Mouse (Mus musculus) thymus, postnatal 10 days (tissue): ENCODE results near the gene Rps12.

Experiments
- DNase-seq, 2 experiments: peaks; one replicate each; pipeline ENCODE4 v3.0.0; 2021; ENCODE audit warnings: low spot score in 2 of 2

Gene Rps12

DNA sequence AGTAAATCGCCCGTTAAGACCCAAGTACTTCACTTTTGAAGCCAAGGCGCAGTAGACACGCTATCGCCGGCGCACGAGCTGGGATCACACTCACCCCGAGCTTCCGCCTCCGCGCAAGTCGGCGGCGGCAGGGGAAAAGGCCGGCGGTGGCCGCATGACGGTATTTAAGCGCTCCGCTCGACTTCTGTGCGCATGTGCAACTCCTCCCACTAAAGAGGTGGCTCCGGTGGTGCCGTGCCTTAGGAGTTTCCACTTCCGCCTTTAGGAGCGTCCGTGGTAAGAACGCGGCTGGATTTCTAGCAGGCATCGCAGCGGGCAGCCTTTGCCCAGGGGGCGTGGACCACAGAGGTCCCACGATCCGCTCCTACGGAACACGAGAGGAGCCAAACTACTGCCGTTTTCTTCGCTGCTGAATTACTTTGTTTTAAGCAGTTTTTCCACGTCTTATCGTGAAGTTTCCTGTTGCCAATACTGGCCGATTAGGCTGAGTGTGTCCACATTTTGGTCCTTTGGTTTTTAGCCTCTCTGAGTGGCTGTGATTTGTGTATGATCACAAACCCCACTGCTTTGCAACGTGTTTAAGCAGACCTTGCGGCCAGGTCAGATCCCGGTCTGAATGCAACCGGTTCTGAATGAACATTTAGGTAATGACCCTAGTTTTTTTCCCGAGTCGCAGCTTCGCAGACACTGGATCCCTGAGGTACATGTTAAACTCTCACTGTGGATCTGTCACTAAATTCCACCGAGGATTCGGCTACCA, at the start of gene Rps12:
TSS of gene Rps12 (minus strand) at position 214 of the 760 bp plus-strand sequence.
- peak; percentile 98 for DNase-seq

- DNase-seq: no peak
These were observed 49.2 kb upstream of the Rps12 start for GRCm38 (mm10) chr10:23836003-23836964.

DNA sequence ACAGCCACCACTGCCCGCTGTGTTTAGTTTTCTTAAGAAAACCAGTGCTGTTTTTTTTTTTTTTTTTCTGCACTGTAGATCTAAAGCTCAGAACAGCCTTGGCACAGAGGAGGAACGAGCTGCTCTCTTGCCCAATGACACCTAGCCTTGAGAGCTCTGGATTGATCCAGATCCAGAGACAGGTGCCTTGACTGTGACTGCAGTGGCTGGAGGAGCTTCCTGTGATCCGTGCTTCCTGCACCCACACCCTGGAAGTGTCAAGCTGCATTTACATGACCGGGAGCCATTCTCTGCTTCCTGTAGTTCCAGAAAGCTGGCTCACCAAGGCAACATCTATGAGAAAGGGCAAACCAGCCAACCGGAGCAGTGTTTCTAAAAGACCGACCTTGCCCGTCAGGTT, 39.4 kb upstream of the Rps12 start:
- DNase-seq: no peak

DNA sequence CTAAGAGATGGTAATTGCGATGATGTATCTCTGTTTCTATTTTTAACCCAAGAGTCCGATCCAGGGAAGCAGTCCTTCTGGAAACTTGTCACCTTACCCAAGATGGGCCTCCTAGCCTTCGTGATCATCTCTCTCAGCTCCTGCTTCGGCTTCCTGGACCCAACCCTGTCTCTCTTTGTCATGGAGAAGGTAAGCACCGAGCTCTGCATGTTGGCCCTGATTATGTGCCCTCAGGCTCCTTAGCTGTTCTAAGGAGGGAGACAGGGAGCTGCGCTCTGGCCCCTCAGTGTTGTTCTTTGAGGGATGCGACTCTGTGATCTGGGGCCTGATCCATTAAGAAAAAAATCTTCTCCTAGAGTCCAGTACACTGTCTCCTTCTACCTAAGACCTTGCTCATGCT, 29.2 kb upstream of the Rps12 start:
- DNase-seq: no peak

DNA sequence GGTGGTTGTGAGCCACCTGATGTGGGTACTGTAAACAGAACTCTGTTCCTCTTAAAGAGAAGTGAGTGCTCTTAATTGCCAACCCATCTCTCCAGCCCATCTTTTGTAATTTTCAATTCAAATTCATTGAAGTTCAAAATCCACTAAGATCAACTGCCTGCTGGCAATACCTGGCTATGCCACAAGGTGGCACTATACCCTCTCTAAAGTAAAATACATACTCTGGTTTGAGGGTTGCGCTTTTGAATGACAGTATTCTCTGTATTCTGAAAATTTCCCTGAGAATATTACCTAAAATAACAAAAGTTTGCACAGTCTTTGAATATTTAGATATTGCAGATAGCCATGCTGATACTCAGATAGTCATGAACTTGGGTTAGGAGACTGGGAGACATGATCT, 28.1 kb upstream of the Rps12 start:
- DNase-seq: peak; percentile 27 to 67

GRCm38 (mm10) chr10:23812852-23813766, 26.0 kb upstream of the Rps12 start:
- DNase-seq: no peak

DNA sequence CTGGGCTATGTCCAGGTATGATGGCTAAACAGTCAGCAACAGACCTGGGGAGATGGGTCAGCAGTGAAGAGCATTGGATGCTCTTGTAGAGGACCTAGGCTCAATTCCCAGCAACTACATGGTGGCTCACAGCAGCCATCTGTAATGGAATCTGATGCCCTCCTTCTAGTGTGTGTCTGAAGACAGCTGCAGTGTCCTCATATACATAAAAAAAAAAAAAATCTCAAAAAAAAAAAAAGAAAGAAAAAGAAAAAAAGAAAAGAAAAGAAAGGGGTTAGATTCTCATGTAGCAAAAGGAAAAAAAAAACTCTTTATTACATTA, 25.3 kb upstream of the Rps12 start:
- DNase-seq: no peak

GRCm38 (mm10) chr10:23811635-23812437, 24.8 kb upstream of the Rps12 start:
- DNase-seq: peak; percentile 23 to 68

- DNase-seq: no peak
These were observed 19.1 kb upstream of the Rps12 start for GRCm38 (mm10) chr10:23806201-23806600.

- DNase-seq: no peak
These were observed 17.6 kb upstream of the Rps12 start for GRCm38 (mm10) chr10:23804665-23805064.

- DNase-seq: no peak
These were observed 15.8 kb upstream of the Rps12 start for GRCm38 (mm10) chr10:23802911-23803310.

DNA sequence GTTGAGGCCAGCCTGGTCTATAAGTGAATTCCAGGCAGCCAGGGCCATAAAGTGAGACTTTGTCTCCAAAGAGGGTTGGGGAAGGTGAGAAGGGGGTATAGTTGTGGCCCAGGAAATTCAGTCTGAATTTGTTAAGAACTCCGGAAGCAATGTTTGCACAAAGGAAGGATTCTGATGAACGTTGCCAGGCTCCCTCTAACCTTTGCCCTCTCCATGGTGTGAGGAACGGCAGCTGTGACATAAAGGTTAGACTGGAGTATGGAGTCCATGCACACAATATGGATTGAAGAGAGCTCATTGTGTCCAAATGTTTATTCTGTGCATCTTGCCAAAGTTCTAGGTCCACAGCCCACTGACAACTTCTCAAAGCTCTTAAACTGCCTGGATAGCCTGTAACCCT, 12.9 kb upstream of the Rps12 start:
- no peak for DNase-seq

DNA sequence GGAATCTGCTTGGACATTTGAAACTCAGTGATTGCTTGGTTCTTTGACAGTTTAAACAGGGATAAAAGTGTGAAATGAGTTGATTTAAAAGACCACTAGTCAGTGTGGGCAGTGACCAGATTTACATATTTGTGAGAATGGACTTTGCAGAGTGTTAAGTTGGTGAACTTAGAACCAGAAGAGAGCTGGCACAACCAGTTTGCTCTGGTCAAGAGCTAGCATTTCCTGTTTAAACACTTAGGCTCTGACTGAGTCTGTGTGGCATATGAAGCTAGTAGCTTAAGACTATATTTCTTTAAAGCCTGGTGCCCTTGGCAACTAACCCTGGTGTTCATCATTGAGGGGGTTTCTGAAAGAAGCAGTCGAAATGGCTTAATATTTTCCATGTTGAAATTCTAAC, 11.1 kb upstream of the Rps12 start:
- DNase-seq: no peak

DNA sequence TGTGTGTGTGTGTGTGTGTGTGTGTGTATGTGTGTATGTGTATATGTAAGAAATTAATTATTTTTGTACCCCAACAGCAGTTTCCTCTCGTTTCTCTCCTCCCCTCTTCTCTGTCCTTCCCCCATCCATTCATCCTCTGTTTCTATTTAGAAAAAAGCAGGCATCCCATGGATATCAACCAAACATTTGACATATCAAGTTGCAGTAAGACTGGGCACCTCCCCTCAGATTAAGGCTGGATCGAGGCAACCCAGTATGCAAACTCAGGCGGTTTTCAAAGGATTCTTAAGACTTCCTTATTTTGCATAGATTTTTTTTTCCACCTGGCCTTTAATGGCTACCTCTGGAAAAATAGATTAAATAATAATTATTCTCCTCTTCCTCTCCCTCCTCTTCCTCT, 10.5 kb upstream of the Rps12 start:
- no peak for DNase-seq

DNA sequence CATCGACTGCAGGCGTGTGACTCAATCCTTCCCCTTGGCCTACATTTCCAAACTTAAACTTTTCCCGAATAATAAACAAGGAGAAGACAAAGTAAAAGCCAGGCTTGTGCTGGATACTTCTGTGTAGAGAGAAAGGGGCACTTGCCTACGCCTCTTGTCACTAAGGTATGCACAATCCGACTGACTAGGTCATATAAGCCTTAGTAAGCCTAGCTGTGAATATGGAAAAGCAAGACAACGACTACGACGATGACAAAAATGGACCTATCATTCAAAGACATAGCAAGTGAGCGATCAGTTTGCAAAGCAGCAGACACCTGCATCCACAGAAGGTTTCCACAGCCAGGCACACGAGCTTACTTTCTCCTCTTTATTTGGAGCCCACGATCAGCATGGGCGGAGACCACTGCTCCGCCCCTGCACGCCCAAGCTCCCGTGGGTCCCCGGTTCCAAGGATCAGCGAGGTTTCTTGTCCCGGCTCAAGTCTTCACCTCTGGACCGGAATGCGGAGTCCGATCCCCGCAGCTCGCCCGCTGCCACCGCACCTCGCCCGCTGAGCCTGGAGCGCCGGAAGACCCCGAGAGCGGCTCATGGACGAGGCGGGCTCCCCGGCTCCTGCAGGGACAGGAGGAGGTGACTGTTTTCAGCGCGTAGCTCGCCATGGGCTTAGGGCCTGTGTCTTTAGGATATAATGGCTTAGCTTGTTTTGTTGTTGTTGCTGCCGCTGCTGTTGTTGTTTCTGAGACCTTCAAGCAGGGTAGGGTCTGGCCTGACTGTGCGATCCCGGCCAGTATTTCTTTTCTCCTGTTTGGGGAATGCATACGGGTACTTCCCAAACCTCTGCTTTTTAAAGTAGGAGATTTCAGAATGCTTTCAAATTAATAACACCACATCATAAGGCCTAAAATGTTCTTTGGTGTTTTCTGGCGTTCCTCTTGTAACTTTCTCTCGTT, 9.8 kb upstream of the Rps12 start, which contains the start of gene Slc18b1:
TSS of gene Slc18b1 (plus strand) at position 436 of the 953 bp plus-strand sequence.
- DNase-seq: no peak

DNA sequence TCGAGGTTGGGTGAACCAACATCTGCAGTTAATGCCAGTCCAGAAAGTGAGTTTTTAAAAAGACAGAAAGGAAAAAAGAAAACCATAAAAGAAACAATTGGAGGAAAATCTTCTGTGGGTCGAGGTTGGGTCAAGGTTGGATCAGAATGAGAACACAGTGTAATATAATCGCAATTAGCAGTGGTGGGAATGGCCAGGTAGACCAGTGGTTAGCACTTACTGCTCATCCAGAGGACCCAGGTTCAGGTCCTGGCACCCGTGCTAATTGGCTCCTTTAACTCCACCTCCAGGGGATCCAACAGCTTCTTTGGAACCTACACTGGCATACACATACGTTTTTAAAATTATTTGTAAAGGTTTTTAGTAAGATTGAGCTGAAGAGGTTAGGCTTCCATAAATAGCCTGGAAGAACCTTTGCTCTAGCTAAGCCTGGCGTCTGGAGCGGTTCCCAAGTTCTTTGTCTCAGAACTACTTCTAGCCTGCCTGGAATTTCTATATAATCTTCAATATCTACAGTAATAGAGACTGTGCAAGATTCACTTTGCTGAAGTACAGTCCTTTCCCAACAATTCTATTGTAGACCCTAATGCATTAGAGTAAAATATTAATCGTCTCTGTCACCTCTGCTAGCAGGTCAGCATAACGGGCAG, 8.9 kb upstream of the Rps12 start:
- DNase-seq: no peak

GRCm38 (mm10) chr10:23788056-23788600, 1.1 kb upstream of the Rps12 start:
- no peak for DNase-seq

DNA sequence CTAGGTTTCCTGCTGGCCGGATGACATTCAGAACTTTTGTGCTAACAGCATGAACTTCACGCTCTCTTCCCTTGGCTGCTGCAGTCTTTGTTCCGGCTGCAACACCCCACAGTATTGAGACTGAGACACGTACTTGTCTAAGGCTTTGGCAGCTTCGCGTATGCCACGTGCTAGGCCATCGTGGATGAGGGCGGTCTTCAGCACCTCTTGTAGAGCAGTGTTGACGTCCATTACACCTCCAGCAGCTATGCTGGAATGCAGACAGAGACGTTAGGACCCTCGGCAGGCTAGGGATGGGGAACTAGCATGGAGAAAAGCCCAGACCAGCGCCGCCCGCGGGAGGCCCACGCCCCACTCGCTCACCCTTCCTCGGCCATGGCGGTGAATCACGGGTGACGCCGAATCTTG, 440 bp downstream of the Rps12 start:
- DNase-seq: peak in 1 of 2 experiments; percentile 6

GRCm38 (mm10) chr10:23786040-23786439, 1.0 kb downstream of the Rps12 start:
- no peak for DNase-seq
